Mouse (Mus musculus) urinary bladder, adult 2 months (tissue): ENCODE data around the gene Nrp2. TPM values are rescaled to one million over a fixed set of nuclear protein-coding genes. Genes with fewer than 3 reads are reported as not detected.

ENCODE experiments used
- DNase-seq: peaks from one replicate; pipeline ENCODE4 v3.0.0; 2022; ENCODE audit warnings: low spot score
- polyA plus RNA-seq: library from polyadenylated mRNA; depleted of rRNA; stranded (reverse); fragments of >200 nt; gene quantifications from 2 replicates; pipeline ENCODE4 v1.2.3, GENCODE M21; 2012

The Nrp2 gene
- polyA plus RNA-seq, 1 experiment: 114 TPM

GRCm38 (mm10) chr1:62704889-62705516, 1.9 kb downstream of the Nrp2 start:
- no peak for DNase-seq

GRCm38 (mm10) chr1:62705517-62705981, 2.5 kb downstream of the Nrp2 start:
- no peak for DNase-seq

- DNase-seq: no peak
Measured at GRCm38 (mm10) chr1:62706085-62707021, 3.3 kb downstream of the Nrp2 start.

GRCm38 (mm10) chr1:62707101-62707912, 4.2 kb downstream of the Nrp2 start:
- DNase-seq: no peak

- no peak for DNase-seq
Measured at GRCm38 (mm10) chr1:62707913-62708860, 5.1 kb downstream of the Nrp2 start.

GRCm38 (mm10) chr1:62709770-62710335, 6.8 kb downstream of the Nrp2 start:
- no peak for DNase-seq

GRCm38 (mm10) chr1:62713021-62713676, 10.1 kb downstream of the Nrp2 start:
- no peak for DNase-seq

GRCm38 (mm10) chr1:62715004-62715403, 11.9 kb downstream of the Nrp2 start:
- no peak for DNase-seq

- no peak for DNase-seq
Measured at GRCm38 (mm10) chr1:62715692-62716091, 12.6 kb downstream of the Nrp2 start.

- no peak for DNase-seq
Measured at GRCm38 (mm10) chr1:62716836-62717478, 13.9 kb downstream of the Nrp2 start.

GRCm38 (mm10) chr1:62717552-62718236, 14.6 kb downstream of the Nrp2 start:
- DNase-seq: no peak

GRCm38 (mm10) chr1:62718237-62718571, 15.1 kb downstream of the Nrp2 start:
- DNase-seq: no peak

GRCm38 (mm10) chr1:62718750-62719149, 15.7 kb downstream of the Nrp2 start:
- no peak for DNase-seq

- no peak for DNase-seq
Measured at GRCm38 (mm10) chr1:62719770-62720169, 16.7 kb downstream of the Nrp2 start.

GRCm38 (mm10) chr1:62720176-62720575, 17.1 kb downstream of the Nrp2 start:
- DNase-seq: no peak

- no peak for DNase-seq
Measured at GRCm38 (mm10) chr1:62720727-62721705, 17.9 kb downstream of the Nrp2 start.

GRCm38 (mm10) chr1:62721706-62722187, 18.7 kb downstream of the Nrp2 start:
- no peak for DNase-seq

GRCm38 (mm10) chr1:62722526-62722925, 19.4 kb downstream of the Nrp2 start:
- no peak for DNase-seq
